Mouse (Mus musculus) intestine, embryonic 16.5 days (tissue): ENCODE measurements around the gene Vmn2r84. TPM values are rescaled to one million over a fixed set of nuclear protein-coding genes. Genes with fewer than 3 reads are reported as not detected.
"Not testable (repeated sequence)": the region's sequence is repeated elsewhere in the genome, so short reads cannot be mapped to it uniquely, and the experiment has no call there.

ENCODE experiments used
- ATAC-seq: fragments of 200-750 bp; cut with Nextera tagmentation; 2 replicates; pipeline ENCODE4 v1.8.0; 2017; ENCODE audit warnings: moderate TSS enrichment, moderate library complexity
- H3K27ac ChIP-seq: fragments of 300-500 bp; sonication (generic); 2 replicates; pipeline ENCODE4 v1.5.1; 2014; ENCODE audit warnings: mild to moderate bottlenecking, low read length
- H3K27me3 ChIP-seq: fragments of 300-500 bp; sonication (generic); replicated peaks from 2 replicates; pipeline ENCODE4 v1.6.1; 2014; ENCODE audit warnings: low read length, control low read depth, mixed read lengths; ENCODE audit not compliant: control insufficient read depth, insufficient read depth
- H3K36me3 ChIP-seq: fragments of 300-500 bp; sonication (generic); 2 replicates; pipeline ENCODE4 v1.6.1; 2014; ENCODE audit warnings: low read length, control low read depth; ENCODE audit not compliant: control insufficient read depth, insufficient read depth
- H3K4me1 ChIP-seq: fragments of 300-500 bp; sonication (generic); 2 replicates; pipeline ENCODE4 v1.6.1; 2014; ENCODE audit warnings: low read length, control low read depth, mixed read lengths; ENCODE audit not compliant: control insufficient read depth, insufficient read depth
- H3K4me2 ChIP-seq: fragments of 300-500 bp; sonication (generic); 2 replicates; pipeline ENCODE4 v1.6.1; 2014; ENCODE audit warnings: low read depth, low read length, control low read depth
- H3K4me3 ChIP-seq: fragments of 300-500 bp; sonication (generic); 2 replicates; pipeline ENCODE4 v1.5.1; 2014; ENCODE audit warnings: mild to moderate bottlenecking, low read length
- H3K9ac ChIP-seq: fragments of 300-500 bp; sonication (generic); 2 replicates; pipeline ENCODE4 v1.6.1; 2014; ENCODE audit warnings: low read depth, low read length
- H3K9me3 ChIP-seq: fragments of 300-500 bp; sonication (generic); 2 replicates; pipeline ENCODE4 v1.6.1; 2016; ENCODE audit warnings: low read length, control low read depth; ENCODE audit not compliant: control insufficient read depth
- WGBS: fragments of 180-500 bp; shearing (Covaris S2); extraction: QIAGEN DNeasy Blood & Tissue Kit; methylation state at CpG from one replicate; pipeline ENCODE4 v1.1.7; 2014; 5-methylcytosine and 5-hydroxymethylcytosine counted together
- polyA plus RNA-seq: library from polyadenylated mRNA; unstranded; fragments of >200 nt; fragmentation: Nextera tagmentation; extraction: Ambion mirVana; gene quantifications from 2 replicates; pipeline ENCODE4 v1.2.1, GENCODE M21; 2015

Gene Vmn2r84
- polyA plus RNA-seq, 1 experiment from 2014 or later: not detected

DNA sequence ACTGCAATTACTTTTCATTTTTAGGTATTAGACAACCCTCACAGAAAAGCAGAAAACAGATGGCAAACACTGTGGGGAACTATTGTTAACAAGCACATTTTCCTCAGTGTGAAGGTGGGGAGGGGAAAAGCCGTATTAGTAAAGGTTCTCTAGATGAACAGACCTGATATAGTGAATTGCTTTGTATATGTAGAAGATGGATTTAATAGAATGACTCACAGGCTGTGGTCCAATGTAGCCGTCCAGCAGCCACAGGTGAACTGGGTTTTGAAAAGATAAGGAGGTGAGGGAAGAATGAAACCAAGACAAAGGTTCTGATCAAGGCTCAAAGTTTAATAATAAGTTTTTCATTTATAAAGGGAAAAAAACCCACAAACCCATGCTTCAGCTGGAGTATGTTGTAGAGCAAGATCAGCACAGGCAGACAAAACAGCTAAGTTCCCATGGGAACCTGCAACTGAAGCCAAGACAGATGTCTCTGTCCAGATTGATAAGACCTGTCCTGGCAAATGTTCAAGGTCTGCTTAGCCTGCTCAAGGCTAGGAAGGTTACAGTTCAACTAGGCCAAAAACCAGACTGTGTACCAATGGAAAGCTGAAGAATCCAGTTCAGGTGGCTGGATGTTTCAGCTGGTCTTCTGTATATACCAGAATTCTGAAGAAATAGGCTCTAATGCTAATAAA is 21.5 kb downstream of the Vmn2r84 start:
- WGBS: 84% methylated on average over 2 of the region's 2 CpGs
- no peak overlapping the region for H3K4me2 ChIP-seq
- H3K4me3 ChIP-seq: no peak overlapping the region
- no peaks in the 10 kb centered on the region for H3K27me3 ChIP-seq
- H3K4me1 ChIP-seq: no peaks in the 10 kb centered on the region
- H3K9ac ChIP-seq: no peak overlapping the region
- H3K36me3 ChIP-seq: no peaks in the 10 kb centered on the region
- ATAC-seq: peak; percentile 62
- no peaks in the 10 kb centered on the region for H3K9me3 ChIP-seq
- no peak overlapping the region for H3K27ac ChIP-seq

DNA sequence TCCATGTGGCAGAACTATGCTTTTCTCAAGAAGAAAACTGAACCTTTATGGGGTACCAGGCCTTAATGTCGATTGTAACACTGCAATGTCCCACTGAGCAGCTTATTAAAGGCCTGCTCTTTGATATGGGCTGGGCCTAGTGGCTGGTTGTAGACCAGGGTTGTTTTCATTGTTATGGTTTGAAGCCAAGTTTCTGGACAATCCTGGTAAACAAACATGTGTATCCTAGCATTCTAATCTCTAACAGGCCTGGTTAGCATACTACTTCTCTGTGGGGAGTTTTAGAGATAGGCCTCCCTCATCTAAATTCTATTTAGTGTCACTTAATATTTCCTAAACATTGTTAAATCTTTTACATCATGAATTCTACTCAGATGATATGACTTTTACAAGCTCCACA is 22.5 kb downstream of the Vmn2r84 start:
- Histone ChIP-seq H3K4me1 (no peaks in the 10 kb centered on the region), H3K9ac (no peak overlapping the region), H3K4me3 (no peak overlapping the region), H3K27me3 (no peaks in the 10 kb centered on the region), H3K27ac (no peak overlapping the region), H3K4me2 (no peak overlapping the region), H3K36me3 (no peaks in the 10 kb centered on the region), H3K9me3 (no peaks in the 10 kb centered on the region)
- 61% methylated on average over 1 of the region's 1 CpGs for WGBS
- no peak for ATAC-seq

DNA sequence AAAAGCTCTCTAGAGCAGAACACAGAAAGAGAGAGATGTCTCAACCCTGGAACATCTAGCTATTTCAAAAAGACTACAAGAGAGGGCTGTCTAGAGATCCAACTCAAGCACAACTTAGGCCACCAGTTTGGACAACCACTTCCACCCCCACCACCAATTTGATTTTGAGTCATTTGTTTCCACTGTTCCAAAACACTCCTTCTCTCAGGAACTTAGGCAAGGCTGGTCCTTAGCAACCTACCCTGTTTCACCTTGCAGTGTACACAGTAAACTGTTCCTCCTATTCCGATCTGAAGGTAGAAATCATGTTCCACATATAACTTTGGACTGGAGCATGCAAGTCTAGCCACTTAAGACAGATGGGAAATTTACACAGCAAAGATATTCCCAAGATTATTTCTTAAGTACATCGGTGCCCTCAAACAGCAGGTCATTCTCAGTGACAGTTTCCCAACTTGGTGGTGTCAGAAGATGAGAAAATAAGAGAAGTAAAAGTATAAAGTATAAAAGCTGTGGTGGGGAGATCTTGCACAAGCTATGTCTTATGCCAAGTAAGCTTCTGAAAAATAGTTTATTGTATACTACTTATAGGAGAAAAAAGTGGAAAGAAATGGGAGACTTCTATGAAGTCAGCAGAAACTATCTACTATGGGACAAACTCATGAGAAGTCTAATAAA is 24.0 kb downstream of the Vmn2r84 start:
- Histone ChIP-seq H3K4me3 (no peak overlapping the region), H3K9me3 (no peaks in the 10 kb centered on the region), H3K4me2 (no peak overlapping the region), H3K36me3 (no peaks in the 10 kb centered on the region), H3K27me3 (no peaks in the 10 kb centered on the region), H3K27ac (no peak overlapping the region), H3K4me1 (no peaks in the 10 kb centered on the region), H3K9ac (no peak overlapping the region)
- 88% methylated on average over 2 of the region's 2 CpGs for WGBS
- no peak for ATAC-seq

DNA sequence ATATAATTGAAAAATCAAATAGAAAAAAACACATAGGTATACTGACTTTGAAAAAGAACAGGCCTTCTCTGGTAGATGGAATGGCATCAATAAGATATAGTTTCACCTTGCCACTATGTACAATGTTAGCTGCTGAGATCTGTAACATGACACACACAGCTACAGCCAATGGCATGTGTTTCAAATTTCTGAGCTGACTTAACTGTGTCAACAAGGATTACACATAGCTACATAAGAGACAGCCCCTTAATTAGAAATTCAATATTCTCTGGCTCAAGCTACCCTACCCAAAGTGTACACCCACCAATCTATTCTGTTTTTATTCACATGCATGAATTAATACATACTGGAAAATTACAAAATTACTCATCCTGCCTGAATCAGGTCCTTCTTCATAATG is 25.7 kb downstream of the Vmn2r84 start:
- ATAC-seq: no peak
- no peak overlapping the region for H3K9ac ChIP-seq
- no peaks in the 10 kb centered on the region for H3K9me3 ChIP-seq
- H3K27ac ChIP-seq: no peak overlapping the region
- no peaks in the 10 kb centered on the region for H3K4me1 ChIP-seq
- no peaks in the 10 kb centered on the region for H3K27me3 ChIP-seq
- no peak overlapping the region for H3K4me3 ChIP-seq
- H3K4me2 ChIP-seq: no peak overlapping the region
- no peaks in the 10 kb centered on the region for H3K36me3 ChIP-seq

DNA sequence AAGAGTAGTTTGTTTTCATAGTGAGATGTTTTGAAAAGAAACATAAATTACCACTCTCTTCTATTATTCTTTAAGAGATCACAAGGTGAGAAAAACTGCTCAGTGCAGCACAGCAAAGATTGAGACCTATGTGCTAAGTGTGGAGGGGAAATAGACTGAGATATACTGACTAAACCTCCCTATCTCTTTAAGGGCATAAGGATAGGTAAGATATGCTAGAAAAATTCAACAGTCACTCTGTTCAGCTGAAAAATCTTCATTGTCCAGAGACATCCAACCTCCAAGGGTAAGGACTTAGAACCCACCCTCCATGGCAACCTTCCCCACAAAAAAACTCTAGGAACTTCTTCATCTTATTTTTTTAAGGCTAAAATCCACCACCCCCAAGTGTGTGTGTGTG is 29.4 kb downstream of the Vmn2r84 start:
- Histone ChIP-seq H3K9ac (no peak overlapping the region), H3K36me3 (no peaks in the 10 kb centered on the region), H3K27me3 (no peaks in the 10 kb centered on the region), H3K4me1 (no peaks in the 10 kb centered on the region), H3K4me2 (no peak overlapping the region), H3K4me3 (no peak overlapping the region), H3K9me3 (no peaks in the 10 kb centered on the region), H3K27ac (no peak overlapping the region)
- no peak for ATAC-seq

DNA sequence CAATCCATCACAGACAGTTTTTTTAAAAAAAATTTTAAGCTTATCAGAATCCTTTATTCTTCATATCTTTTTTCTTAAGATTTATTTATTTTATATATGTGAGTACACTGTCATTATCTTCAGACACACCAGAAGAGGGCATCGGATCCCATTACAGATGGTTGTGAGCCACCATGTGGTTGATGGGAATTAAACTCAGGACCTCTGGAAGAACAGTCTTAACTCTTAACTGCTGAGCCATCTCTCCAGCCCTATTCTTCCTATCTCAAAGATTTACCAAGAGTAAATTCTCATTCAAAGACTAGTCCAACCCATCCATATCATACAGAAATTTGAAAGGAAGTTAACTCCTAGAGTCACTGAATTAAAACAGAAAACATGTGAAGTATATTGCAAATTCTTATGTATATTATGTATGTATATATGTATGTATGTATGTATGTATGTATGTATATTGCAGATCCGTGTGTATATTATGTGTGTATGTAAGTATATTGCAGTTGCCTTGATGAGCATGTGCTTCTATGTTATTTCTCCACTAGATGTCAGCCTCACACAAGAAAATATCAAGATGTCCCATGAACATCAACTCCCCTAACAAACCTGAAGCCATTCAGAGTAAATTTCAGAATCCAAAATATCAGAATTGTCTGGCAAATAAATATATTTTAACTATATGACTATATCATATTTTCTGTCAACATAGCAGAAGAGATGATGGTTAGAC is 30.5 kb downstream of the Vmn2r84 start:
- Histone ChIP-seq H3K4me3 (no peak overlapping the region), H3K27me3 (no peaks in the 10 kb centered on the region), H3K36me3 (no peaks in the 10 kb centered on the region), H3K9ac (no peak overlapping the region), H3K27ac (no peak overlapping the region), H3K9me3 (no peaks in the 10 kb centered on the region), H3K4me2 (no peak overlapping the region), H3K4me1 (no peaks in the 10 kb centered on the region)
- ATAC-seq: 0 out of 2 replicates have a peak, but pooled peaks have one; percentile 55
- WGBS: 56% methylated on average over 2 of the region's 2 CpGs

DNA sequence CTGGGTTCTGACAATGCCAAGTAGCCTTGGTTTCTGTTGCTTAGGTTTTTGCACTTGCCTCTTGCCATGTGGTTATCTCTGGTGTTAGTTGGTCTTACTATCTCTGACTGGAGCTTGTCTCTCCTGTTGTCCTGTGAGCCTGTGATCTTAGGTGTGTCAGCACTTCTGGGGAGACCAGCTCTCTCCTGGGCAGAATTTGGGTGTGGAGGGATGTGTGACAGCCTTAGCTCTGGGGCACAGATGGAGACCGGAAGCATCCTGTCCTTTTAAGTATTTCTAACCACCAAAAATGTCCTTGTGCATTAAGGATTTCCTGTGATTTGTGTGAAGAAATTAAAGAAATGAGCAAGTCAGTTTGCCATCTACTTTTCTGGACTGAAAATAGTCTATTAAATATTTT is 50.1 kb downstream of the Vmn2r84 start:
- no peaks in the 10 kb centered on the region for H3K9me3 ChIP-seq
- ATAC-seq: no peak
- no peak overlapping the region for H3K27ac ChIP-seq
- no peaks in the 10 kb centered on the region for H3K4me1 ChIP-seq
- no peaks in the 10 kb centered on the region for H3K27me3 ChIP-seq
- H3K4me2 ChIP-seq: no peak overlapping the region
- no peaks in the 10 kb centered on the region for H3K36me3 ChIP-seq
- H3K9ac ChIP-seq: no peak overlapping the region
- no peak overlapping the region for H3K4me3 ChIP-seq
- WGBS: 100% methylated on average over 1 of the region's 1 CpGs

DNA sequence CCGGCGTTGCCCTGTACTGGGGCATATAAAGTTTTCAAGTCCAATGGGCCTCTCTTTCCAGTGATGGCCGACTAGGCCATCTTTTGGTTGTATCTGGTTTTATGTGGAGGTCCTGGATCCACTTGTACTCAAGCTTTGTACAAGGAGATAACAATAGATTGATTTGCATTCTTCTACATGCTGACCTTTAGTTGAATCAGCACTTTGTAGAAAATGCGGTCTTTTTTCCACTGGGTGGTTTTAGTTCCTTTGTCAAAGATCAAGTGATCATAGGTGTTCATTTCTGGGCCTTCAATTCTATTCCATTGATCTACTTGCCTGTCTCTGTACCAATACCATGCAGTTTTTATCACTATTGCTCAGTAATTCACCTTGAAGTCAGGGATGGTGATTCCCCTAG is 54.1 kb downstream of the Vmn2r84 start:
- not testable (repeated sequence) for H3K4me1 ChIP-seq

DNA sequence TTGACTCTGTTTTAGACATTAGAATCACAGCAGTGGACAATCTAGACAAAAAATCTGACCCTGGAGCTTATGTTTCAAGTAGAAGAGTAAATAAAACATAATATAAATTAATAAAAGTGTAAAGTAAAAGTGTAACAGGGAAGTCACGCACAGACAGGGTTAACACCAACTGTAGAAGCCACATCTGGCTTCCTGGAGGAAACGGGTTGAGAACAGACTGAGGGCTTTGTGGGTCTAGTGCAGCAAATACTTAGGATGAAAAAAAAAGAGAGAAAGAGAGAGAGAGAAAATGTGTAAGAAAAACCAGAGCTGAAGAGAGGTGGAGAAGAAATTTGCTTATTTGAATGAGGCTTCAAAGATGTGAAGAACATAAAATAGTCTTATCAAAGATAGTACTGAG is 56.6 kb downstream of the Vmn2r84 start:
- WGBS: 48% methylated on average over 2 of the region's 2 CpGs
- Histone ChIP-seq H3K9ac (no peak overlapping the region), H3K4me2 (no peak overlapping the region), H3K27me3 (no peaks in the 10 kb centered on the region), H3K4me1 (no peaks in the 10 kb centered on the region), H3K9me3 (no peaks in the 10 kb centered on the region), H3K4me3 (no peak overlapping the region), H3K36me3 (no peaks in the 10 kb centered on the region), H3K27ac (no peak overlapping the region)
- no peak for ATAC-seq

More for the DNA sequence above, 54.1 kb downstream of the Vmn2r84 start:
- H3K27me3 ChIP-seq, H3K9ac ChIP-seq, H3K27ac ChIP-seq, H3K9me3 ChIP-seq, H3K4me2 ChIP-seq, H3K4me3 ChIP-seq, ATAC-seq, H3K36me3 ChIP-seq: not testable (repeated sequence)
- 91% methylated on average over 4 of the region's 4 CpGs for WGBS
